Mouse (Mus musculus): ENCODE measurements around the gene Srebf2.

- TF ChIP-seq POLR2A (IDR thresholded peaks at IDR 0.05; ENCODE audit: borderline replicate concordance, insufficient read depth, low read length) (no peak), CTCF (IDR thresholded peaks at IDR 0.05; ENCODE audit: borderline replicate concordance, insufficient read depth, low read depth, low read length) (no peak)
Observed at GRCm38 (mm10) chr15:82243742-82244114, 96.7 kb downstream of the Srebf2 start.
